Mouse (Mus musculus): ENCODE data around the gene Slc35b1. TPM values are rescaled to one million over a fixed set of nuclear protein-coding genes. Genes with fewer than 3 reads are reported as not detected.

Gene Slc35b1
- total RNA-seq, 2 experiments from 2014 or later: 85.9 to 87.2 TPM

DNA sequence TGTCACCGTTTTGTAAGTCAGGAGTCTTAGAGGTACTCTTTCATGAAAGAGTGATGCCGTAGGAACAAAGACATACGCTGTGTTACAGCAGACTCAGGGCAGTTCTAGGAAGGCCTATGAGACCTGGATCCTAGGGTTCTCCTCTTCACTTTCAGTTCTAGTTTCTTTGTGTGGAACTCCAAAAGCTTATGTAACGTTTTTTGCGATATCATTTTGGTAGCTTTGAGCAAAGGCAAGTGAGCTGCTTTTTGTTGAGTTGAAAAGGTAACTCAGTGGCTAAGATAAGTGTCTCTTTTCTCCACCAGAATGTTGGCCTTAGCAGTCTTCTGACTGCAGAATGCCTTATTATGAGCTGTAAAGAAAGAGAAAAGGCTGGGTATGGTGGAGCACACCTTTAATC lies 32.8 kb downstream of the Slc35b1 start:
- DNase-seq: no peak
- intact Hi-C loops (cut with DNase I): no loop called here

DNA sequence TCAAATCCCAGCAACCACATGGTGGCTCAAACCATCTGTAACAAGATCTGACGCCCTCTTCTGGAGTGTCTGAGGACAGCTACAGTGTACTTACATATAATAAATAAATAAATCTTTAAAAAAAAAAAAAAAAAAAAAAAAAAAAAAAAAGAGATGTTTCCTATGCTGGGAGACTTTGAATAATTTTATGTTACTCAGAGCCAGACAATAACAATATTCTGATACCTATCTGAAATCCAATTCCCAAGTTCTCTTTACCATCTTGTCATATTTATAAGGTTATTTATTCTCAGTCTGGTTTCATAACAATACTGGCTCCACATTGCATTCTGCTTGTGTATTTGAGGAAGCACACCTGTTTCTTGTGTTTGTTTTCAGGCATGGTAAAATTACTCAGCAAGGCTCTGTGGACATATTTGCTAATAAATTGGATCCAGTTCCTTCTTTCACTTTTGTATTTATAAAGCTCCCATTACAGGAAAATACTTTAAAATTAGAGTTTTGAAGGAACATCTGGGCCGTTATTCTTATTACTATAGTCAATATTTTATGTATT lies 36.5 kb downstream of the Slc35b1 start:
- intact Hi-C loops (cut with DNase I): no loop called here
- DNase-seq: no peak

DNA sequence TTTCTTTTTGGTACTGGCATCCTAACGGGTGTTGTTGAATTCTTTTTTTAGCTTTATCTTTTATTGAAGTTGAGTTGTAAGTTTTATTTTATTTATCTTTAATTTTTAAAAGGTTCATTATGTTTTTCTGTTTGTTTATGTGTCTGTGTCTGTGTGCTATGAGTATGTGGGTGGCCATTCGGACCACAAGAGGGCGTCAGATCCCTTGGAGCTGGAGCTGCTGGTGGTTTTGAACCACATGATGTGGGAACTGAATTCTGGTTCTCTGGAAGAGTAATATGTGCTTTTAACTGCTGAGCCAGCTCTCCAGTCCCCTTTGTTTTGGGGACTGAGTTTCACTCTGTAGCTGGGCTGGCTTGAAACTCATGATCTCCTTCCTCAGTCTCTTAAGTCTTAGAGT lies 39.0 kb downstream of the Slc35b1 start:
- DNase-seq: no peak
- intact Hi-C loops (cut with DNase I): no loop called here

DNA sequence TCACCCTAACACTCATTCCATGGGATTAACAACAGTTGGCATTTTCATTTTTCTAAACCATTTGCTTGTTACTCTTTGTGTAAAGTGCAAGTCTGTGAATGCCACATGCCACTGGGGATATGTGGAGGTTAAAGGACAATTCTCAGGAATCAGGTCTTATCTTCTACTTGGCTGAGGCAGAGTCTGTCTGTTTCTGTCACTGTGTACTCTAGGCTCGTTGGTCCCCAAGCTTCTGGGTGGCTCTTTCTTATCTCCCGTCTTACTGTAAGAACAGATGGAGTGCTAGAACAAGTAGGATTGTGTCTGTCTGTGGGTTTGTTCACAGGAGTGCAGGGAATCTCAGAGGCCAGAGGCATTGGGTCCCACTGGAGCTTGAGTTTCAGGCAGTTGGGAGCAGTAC lies 46.9 kb downstream of the Slc35b1 start:
- intact Hi-C loops (cut with DNase I): no loop called here
- DNase-seq: no peak

DNA sequence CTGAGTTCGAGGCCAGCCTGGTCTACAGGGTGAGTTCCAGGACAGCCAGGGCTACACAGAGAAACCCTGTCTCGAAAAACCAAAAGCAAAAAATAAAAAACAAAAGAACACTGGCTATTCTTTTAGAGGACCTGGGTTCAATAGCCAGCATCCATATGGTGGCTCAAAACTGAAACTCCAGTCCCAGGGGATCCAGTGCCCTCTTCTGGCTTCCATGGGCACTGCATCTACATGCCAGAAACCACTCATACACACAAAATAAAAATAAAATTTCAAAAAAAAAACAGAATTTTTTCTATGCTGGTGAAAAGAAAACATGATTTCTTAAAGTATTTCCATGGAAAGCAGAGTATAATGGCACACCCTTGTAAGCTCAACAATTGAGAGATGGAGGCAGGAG lies 47.7 kb downstream of the Slc35b1 start:
- intact Hi-C loops (cut with DNase I): no loop called here
- peak; percentile 35 for DNase-seq

Other genes starting within 250 kb of the Slc35b1 start
- under 1 TPM; 0.18 to 0.24 TPM for gene Dlx4, start 238.4 kb upstream of the Slc35b1 start, total RNA-seq (2021)
- not detected for gene Tac4, start 123.2 kb upstream of the Slc35b1 start, total RNA-seq (2021)
- 10 to 100 TPM; 70.2 to 72.0 TPM for gene Kat7, start 74.4 kb upstream of the Slc35b1 start, total RNA-seq (2021)
- 1 to 10 TPM; 4.5 to 4.8 TPM for gene Fam117a, start 47.7 kb upstream of the Slc35b1 start, total RNA-seq (2021)
- 100 to 1,000 TPM; 103 to 126 TPM for gene Spop, start 29.4 kb downstream of the Slc35b1 start, total RNA-seq (2021)
- gene Nxph3, start 129.9 kb downstream of the Slc35b1 start, total RNA-seq (2021): 10 to 100 TPM; 40.2 to 44.0 TPM
- gene Ngfr, start 203.0 kb downstream of the Slc35b1 start, total RNA-seq (2021): 1 to 10 TPM; 4.2 to 8.1 TPM

Measured in left cerebral cortex, postnatal 4 days (tissue).